ENCODE assay signal across 17 mouse cellular contexts in genomic region chr2:64649614-64650013, GRCm38 (mm10).
"Had no signal": no experiment of that assay in that cellular context is flagged by ENCODE, and none has a peak within 500 bp of the region (broad histone marks: within the 10 kb centered on the region; RNA-seq: fewer than 3 reads in every experiment).

No protein-coding gene starts in this region.

- DNase-seq: left cerebral cortex, postnatal 4 days; liver, embryonic 13.5 days; lung, adult 2 months; lung, postnatal 14 days; lung, postnatal 4 days; right cerebral cortex, adult 18-20 months; right cerebral cortex, postnatal 14 days; right cerebral cortex, postnatal 4 days; thymus, postnatal 36 days had no signal

- H3K9me3 ChIP-seq: intestine, embryonic 15.5 days; limb, embryonic 12.5 days; limb, embryonic 15.5 days; liver, embryonic 13.5 days; midbrain, embryonic 15.5 days; neural tube, embryonic 12.5 days; neural tube, embryonic 15.5 days had no signal

- H3K4me2 ChIP-seq: intestine, embryonic 15.5 days; limb, embryonic 12.5 days; limb, embryonic 15.5 days; liver, embryonic 13.5 days; midbrain, embryonic 11.5 days; midbrain, embryonic 15.5 days; neural tube, embryonic 12.5 days; neural tube, embryonic 15.5 days had no signal

- H3K4me1 ChIP-seq: intestine, embryonic 15.5 days; limb, embryonic 12.5 days; limb, embryonic 15.5 days; liver, embryonic 13.5 days; midbrain, embryonic 15.5 days; neural tube, embryonic 12.5 days; neural tube, embryonic 15.5 days had no signal

- H3K36me3 ChIP-seq: intestine, embryonic 15.5 days; limb, embryonic 12.5 days; limb, embryonic 15.5 days; liver, embryonic 13.5 days; midbrain, embryonic 15.5 days; neural tube, embryonic 12.5 days; neural tube, embryonic 15.5 days had no signal

- ATAC-seq: intestine, embryonic 15.5 days; midbrain, embryonic 15.5 days had no signal

- H3K27ac ChIP-seq: intestine, embryonic 15.5 days; limb, embryonic 12.5 days; limb, embryonic 15.5 days; liver, embryonic 13.5 days; midbrain, embryonic 15.5 days; neural tube, embryonic 12.5 days; neural tube, embryonic 15.5 days; stomach, postnatal 0 days had no signal

- H3K4me3 ChIP-seq: intestine, embryonic 15.5 days; limb, embryonic 12.5 days; limb, embryonic 15.5 days; liver, embryonic 13.5 days; midbrain, embryonic 15.5 days; neural tube, embryonic 12.5 days; neural tube, embryonic 15.5 days had no signal

- H3K27me3 ChIP-seq: intestine, embryonic 15.5 days; limb, embryonic 12.5 days; limb, embryonic 15.5 days; liver, embryonic 13.5 days; midbrain, embryonic 15.5 days; neural tube, embryonic 12.5 days; neural tube, embryonic 15.5 days had no signal

- H3K9ac ChIP-seq: intestine, embryonic 15.5 days; limb, embryonic 12.5 days; limb, embryonic 15.5 days; liver, embryonic 13.5 days; midbrain, embryonic 15.5 days; neural tube, embryonic 12.5 days; neural tube, embryonic 15.5 days had no signal
